Comparison of ENCODE assay signal across 27 mouse cellular contexts in genomic region chr17:8929636-8930035, GRCm38 (mm10). TPM values are rescaled to one million over a fixed set of nuclear protein-coding genes. Genes with fewer than 3 reads are reported as not detected.
DNase-seq lines count a peak whose midpoint lies in the region; ATAC-seq lines count a peak whose summit lies in the region.
"Had no signal": no experiment of that assay in that cellular context is flagged by ENCODE, and none has a peak within 500 bp of the region (broad histone marks: within the 10 kb centered on the region; RNA-seq: fewer than 3 reads in every experiment).

No protein-coding gene starts in this region.

- H3K4me2 ChIP-seq in forebrain, embryonic 14.5 days (ENCODE audit: low read length): no peak overlapping the region
- H3K4me2 ChIP-seq in neural tube, embryonic 15.5 days: no peak overlapping the region
- no peak overlapping the region for H3K4me2 ChIP-seq in forebrain, embryonic 16.5 days (ENCODE audit: low read length)
- H3K4me2 ChIP-seq: embryonic facial prominence, embryonic 12.5 days; heart, embryonic 12.5 days; heart, embryonic 15.5 days; hindbrain, embryonic 13.5 days; intestine, embryonic 15.5 days had no signal

- no peaks in the 10 kb centered on the region for H3K27me3 ChIP-seq in forebrain, embryonic 14.5 days (replicated peaks; ENCODE audit: control insufficient read depth, insufficient read depth, low read length)
- peaks cover 5% of the 10 kb centered on the region; the same call in 1 of the 2 replicates for H3K27me3 ChIP-seq in forebrain, embryonic 10.5 days (ENCODE audit: poor library complexity, severe bottlenecking)
- H3K27me3 ChIP-seq in neural tube, embryonic 15.5 days (replicated peaks): no peaks in the 10 kb centered on the region
- H3K27me3 ChIP-seq in forebrain, embryonic 16.5 days (replicated peaks; ENCODE audit: control insufficient read depth, insufficient read depth, low read length): no peaks in the 10 kb centered on the region
- H3K27me3 ChIP-seq: embryonic facial prominence, embryonic 12.5 days; hindbrain, embryonic 13.5 days had no signal

- no peaks in the 10 kb centered on the region for H3K9me3 ChIP-seq in forebrain, embryonic 14.5 days (replicated peaks; ENCODE audit: control insufficient read depth, low read length)
- no peaks in the 10 kb centered on the region for H3K9me3 ChIP-seq in forebrain, embryonic 10.5 days
- H3K9me3 ChIP-seq in neural tube, embryonic 15.5 days (replicated peaks): no peaks in the 10 kb centered on the region
- no peaks in the 10 kb centered on the region for H3K9me3 ChIP-seq in forebrain, embryonic 16.5 days (ENCODE audit: control insufficient read depth, low read length)
- H3K9me3 ChIP-seq: embryonic facial prominence, embryonic 12.5 days; heart, embryonic 12.5 days; heart, embryonic 15.5 days; hindbrain, embryonic 10.5 days; hindbrain, embryonic 13.5 days; intestine, embryonic 15.5 days had no signal

- whole genome bisulfite sequencing in forebrain, embryonic 14.5 days: 51% methylated on average over 8 of the region's 8 CpGs
- 77% methylated on average over 8 of the region's 8 CpGs for WGBS in forebrain, embryonic 10.5 days
- 46% methylated on average over 8 of the region's 8 CpGs for WGBS in neural tube, embryonic 15.5 days
- 42% methylated on average over 8 of the region's 8 CpGs for WGBS in forebrain, embryonic 16.5 days

- H3K4me3 ChIP-seq in forebrain, embryonic 14.5 days (ENCODE audit: low read depth, low read length): no peak overlapping the region
- H3K4me3 ChIP-seq in forebrain, embryonic 10.5 days: no peak overlapping the region
- no peak overlapping the region for H3K4me3 ChIP-seq in neural tube, embryonic 15.5 days (replicated peaks)
- no peak overlapping the region for H3K4me3 ChIP-seq in forebrain, embryonic 16.5 days (replicated peaks; ENCODE audit: low read length)
- H3K4me3 ChIP-seq: embryonic facial prominence, embryonic 12.5 days; erythroblast, embryonic 14.5 days; gastrocnemius, adult 2 months; heart, embryonic 12.5 days; heart, embryonic 15.5 days; hindbrain, embryonic 10.5 days; hindbrain, embryonic 13.5 days; intestine, embryonic 15.5 days had no signal

- DNase-seq in forebrain, embryonic 14.5 days (ENCODE audit: low spot score): peak; percentile 66
- no peak for DNase-seq in forebrain, embryonic 10.5 days (ENCODE audit: extremely low spot score, low spot score)
- DNase-seq in neural tube, embryonic 10.5 days (ENCODE audit: extremely low spot score, low spot score): no peak
- no peak for DNase-seq in right cerebral cortex, postnatal 10 days (ENCODE audit: low spot score in 2 of 2)
- DNase-seq: adrenal gland, adult 2 months; adrenal gland, postnatal 14 days; cerebellum, adult 18-20 months; cerebellum, adult 9-10 months; cerebellum, postnatal 14 days; gastrocnemius, adult 2 months; gastrocnemius, postnatal 14 days; heart, adult 11 months; heart, postnatal 10 days; heart, postnatal 36 days; kidney, adult 11 months had no signal

- no peak overlapping the region for H3K9ac ChIP-seq in forebrain, embryonic 14.5 days (ENCODE audit: low read length)
- H3K9ac ChIP-seq in neural tube, embryonic 15.5 days (replicated peaks): no peak overlapping the region
- H3K9ac ChIP-seq in forebrain, embryonic 16.5 days (replicated peaks; ENCODE audit: low read depth, low read length): no peak overlapping the region
- H3K9ac ChIP-seq: embryonic facial prominence, embryonic 12.5 days; heart, embryonic 12.5 days; heart, embryonic 15.5 days; hindbrain, embryonic 13.5 days; intestine, embryonic 15.5 days had no signal

- peak; percentile 76; the same call in 1 of the 2 replicates for ATAC-seq in forebrain, embryonic 14.5 days
- 0 out of 2 replicates have a peak, but pooled peaks have one; percentile 31 for ATAC-seq in neural tube, embryonic 15.5 days (ENCODE audit: low FRiP score)
- peak; percentile 54; the same call in 1 of the 2 replicates for ATAC-seq in forebrain, embryonic 16.5 days
- ATAC-seq: CD4-positive, CD25-positive, alpha-beta regulatory T cell, adult 4 months; hindbrain, embryonic 16.5 days had no signal

- H3K36me3 ChIP-seq in forebrain, embryonic 14.5 days (ENCODE audit: control insufficient read depth, insufficient read depth, low read length): peaks cover 5% of the 10 kb centered on the region; the same call in 1 of the 2 replicates
- no peaks in the 10 kb centered on the region for H3K36me3 ChIP-seq in forebrain, embryonic 10.5 days (replicated peaks)
- no peaks in the 10 kb centered on the region for H3K36me3 ChIP-seq in neural tube, embryonic 15.5 days
- H3K36me3 ChIP-seq in forebrain, embryonic 16.5 days (ENCODE audit: control insufficient read depth, insufficient read depth): no peaks in the 10 kb centered on the region
- H3K36me3 ChIP-seq: embryonic facial prominence, embryonic 12.5 days; heart, embryonic 12.5 days; heart, embryonic 15.5 days; hindbrain, embryonic 10.5 days; intestine, embryonic 15.5 days had no signal

- peaks cover 6% of the 10 kb centered on the region; the same call in 1 of the 2 replicates for H3K4me1 ChIP-seq in forebrain, embryonic 14.5 days (ENCODE audit: control insufficient read depth, insufficient read depth, low read length)
- H3K4me1 ChIP-seq in forebrain, embryonic 10.5 days: peaks cover 39% of the 10 kb centered on the region
- H3K4me1 ChIP-seq in neural tube, embryonic 15.5 days: peaks cover 27% of the 10 kb centered on the region
- H3K4me1 ChIP-seq in forebrain, embryonic 16.5 days (replicated peaks; ENCODE audit: control insufficient read depth, insufficient read depth, low read length): peaks cover 33% of the 10 kb centered on the region
- H3K4me1 ChIP-seq: embryonic facial prominence, embryonic 12.5 days; heart, embryonic 12.5 days had no signal

- H3K27ac ChIP-seq in forebrain, embryonic 14.5 days (ENCODE audit: low read depth, low read length): no peak overlapping the region
- H3K27ac ChIP-seq in forebrain, embryonic 10.5 days: no peak overlapping the region
- H3K27ac ChIP-seq in neural tube, embryonic 15.5 days (replicated peaks): no peak overlapping the region
- peak overlapping the region; percentile 21; the same call in 1 of the 2 replicates for H3K27ac ChIP-seq in forebrain, embryonic 16.5 days (ENCODE audit: low read length)
- H3K27ac ChIP-seq: embryonic facial prominence, embryonic 12.5 days; gastrocnemius, adult 2 months; heart, embryonic 15.5 days; hindbrain, embryonic 10.5 days; hindbrain, embryonic 13.5 days; intestine, embryonic 15.5 days had no signal

RNA-seq across cellular contexts. Expression of gene 1700010I14Rik, which starts 58.5 kb away (rescaled TPM):
- polyA plus RNA-seq in forebrain, embryonic 14.5 days (2014; fragmentation: Nextera tagmentation; extraction: Ambion mirVana): 1.0 and 1.4 TPM in 2 replicates
- 2.8 and 3.1 TPM in 2 replicates for polyA plus RNA-seq in forebrain, embryonic 10.5 days (2016; fragmentation: Nextera tagmentation; extraction: Ambion mirVana)
- 2.6 TPM in 2 replicates for polyA plus RNA-seq in neural tube, embryonic 15.5 days (2015; fragmentation: Nextera tagmentation; extraction: Ambion mirVana)
- polyA plus RNA-seq in forebrain, embryonic 16.5 days (2015; fragmentation: Nextera tagmentation; extraction: Ambion mirVana): 1.2 and 1.5 TPM in 2 replicates
- polyA plus RNA-seq: C2C12; erythroblast, embryonic 14.5 days had no signal
